Mouse (Mus musculus) olfactory bulb, adult 2 months (tissue): ENCODE measurements around the gene Stau1.

ENCODE experiments used
- CTCF ChIP-seq: fragments of 200-500 bp; IDR thresholded peaks from 2 replicates; pipeline ENCODE4 v1.5.1; 2012; ENCODE audit warnings: low read depth, mild to moderate bottlenecking, low read length, moderate library complexity; ENCODE audit not compliant: insufficient read depth
- POLR2A ChIP-seq: fragments of 200-500 bp; IDR thresholded peaks from 2 replicates; pipeline ENCODE4 v1.6.1; 2012; ENCODE audit warnings: mild to moderate bottlenecking, low read depth, low read length, moderate library complexity; ENCODE audit not compliant: insufficient read depth

- TF ChIP-seq POLR2A (peak; percentile 79), CTCF (no peak)
Measured at GRCm38 (mm10) chr2:166905711-166906522, 90.2 kb downstream of the Stau1 start, which contains the start of gene Cse1l.
